Mouse (Mus musculus): ENCODE measurements around the gene Cybrd1. TPM values are rescaled to one million over a fixed set of nuclear protein-coding genes. Genes with fewer than 3 reads are reported as not detected.

Gene Cybrd1
- polyA plus RNA-seq, 1 experiment from 2014 or later, result 0.60 TPM

DNA sequence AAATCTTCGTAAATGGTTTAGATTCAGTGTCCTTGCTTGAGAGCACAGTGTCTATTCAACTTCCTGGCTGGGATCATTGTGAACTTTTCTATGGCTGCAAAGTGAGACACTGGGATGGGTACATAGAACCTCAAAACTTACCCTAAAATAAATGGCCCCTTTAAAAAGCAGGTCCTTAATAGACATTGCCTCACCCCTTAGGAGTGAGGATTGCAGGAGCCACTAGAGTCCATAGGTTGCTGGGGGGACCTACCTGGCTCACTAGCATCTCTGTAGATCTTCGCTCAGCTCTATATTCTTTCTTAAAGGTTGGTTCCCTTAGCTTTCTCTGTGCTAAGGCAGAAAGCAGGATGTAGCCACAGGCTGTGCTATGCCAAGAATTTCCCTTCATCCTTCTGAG is 12.6 kb downstream of the Cybrd1 start:
- Histone ChIP-seq H3K4me1 (no peaks in the 10 kb centered on the region), H3K4me3 (no peak overlapping the region), H3K27ac (replicated peaks) (no peak overlapping the region), H3K36me3 (no peaks in the 10 kb centered on the region), H3K27me3 (no peaks in the 10 kb centered on the region), H3K9ac (replicated peaks) (no peak overlapping the region), H3K9me3 (no peaks in the 10 kb centered on the region), H3K4me2 (replicated peaks) (no peak overlapping the region)
- 89% methylated on average over 2 of the region's 2 CpGs for WGBS
- no peak for ATAC-seq (ENCODE audit: low FRiP score, low read depth)

DNA sequence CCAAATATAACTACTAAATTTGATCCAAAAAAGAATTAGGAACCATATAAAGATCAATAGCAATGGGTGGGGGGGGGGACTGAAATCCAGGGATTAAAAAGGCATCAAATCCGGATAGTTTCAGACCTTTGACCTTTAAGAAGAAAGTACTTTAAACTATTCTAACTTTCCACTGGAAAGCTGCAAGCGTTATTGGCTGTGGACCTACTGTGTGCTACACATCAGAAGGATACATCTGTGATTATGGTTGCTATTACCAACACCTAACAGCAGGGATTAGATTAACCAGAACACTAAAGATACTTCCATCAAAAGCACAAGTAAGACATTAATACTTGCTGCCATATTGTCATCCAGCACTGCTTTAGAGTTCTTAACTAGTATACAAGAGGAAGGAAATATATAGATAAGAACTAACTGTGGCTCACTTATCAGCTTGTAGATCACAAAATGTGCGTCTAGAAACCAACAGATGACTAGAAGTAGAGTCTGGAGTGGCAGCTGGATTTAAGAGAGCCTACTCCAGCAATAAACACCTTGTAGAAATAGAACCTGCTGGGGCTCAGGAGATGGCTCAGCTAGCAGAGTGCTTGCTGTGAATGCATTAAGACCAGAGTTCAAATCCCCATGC is 14.3 kb downstream of the Cybrd1 start:
- WGBS, result 79% methylated on average over 3 of the region's 3 CpGs
- Histone ChIP-seq H3K9me3 (no peaks in the 10 kb centered on the region), H3K27me3 (no peaks in the 10 kb centered on the region), H3K4me2 (replicated peaks) (no peak overlapping the region), H3K27ac (replicated peaks) (no peak overlapping the region), H3K4me1 (no peaks in the 10 kb centered on the region), H3K36me3 (no peaks in the 10 kb centered on the region), H3K9ac (replicated peaks) (no peak overlapping the region), H3K4me3 (no peak overlapping the region)
- ATAC-seq (ENCODE audit: low FRiP score, low read depth), result no peak

DNA sequence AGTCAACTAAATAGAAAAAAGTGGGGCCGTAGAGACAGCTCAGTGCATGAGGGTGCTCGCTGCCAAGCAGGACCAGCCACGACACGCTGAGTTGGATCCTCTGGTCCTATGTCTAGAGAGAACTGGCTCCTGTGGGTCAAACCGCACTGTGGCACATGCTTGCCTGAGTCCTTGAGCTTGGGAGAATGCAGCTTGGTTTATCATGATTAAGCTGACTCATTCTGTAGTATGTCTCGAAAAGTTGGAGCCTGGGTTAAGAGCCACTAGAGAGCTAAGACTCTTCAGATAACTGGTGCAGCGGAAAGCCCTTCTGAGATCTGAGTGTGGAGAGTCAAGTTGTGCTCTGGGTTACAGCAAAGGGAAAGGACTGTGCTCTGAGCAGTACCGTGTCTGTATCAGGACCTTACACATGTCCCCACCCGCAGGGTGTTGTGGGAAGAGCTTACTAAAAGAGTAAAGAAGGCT is 16.4 kb downstream of the Cybrd1 start:
- ATAC-seq (ENCODE audit: low FRiP score, low read depth), result no peak
- 88% methylated on average over 9 of the region's 9 CpGs for WGBS
- H3K27me3 ChIP-seq, result no peaks in the 10 kb centered on the region

DNA sequence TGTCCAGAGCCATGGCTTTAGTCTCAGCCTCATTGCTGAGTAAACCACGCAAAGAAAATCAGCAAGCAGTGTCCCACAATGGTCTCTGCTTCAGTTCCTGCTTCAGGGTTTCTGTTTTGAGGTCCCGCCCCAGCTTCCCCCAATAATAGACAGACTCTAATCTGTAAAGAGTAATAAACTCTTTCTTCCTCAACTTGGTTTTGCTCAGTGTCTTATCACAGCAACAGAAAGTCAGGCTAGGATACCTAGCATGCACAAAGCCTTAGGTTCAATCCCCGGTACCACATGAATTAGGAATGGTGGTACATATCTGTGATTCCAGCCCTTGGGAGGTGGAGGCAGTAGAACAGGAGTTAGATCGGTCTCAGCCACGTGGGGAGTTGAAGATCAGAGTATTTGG is 17.1 kb downstream of the Cybrd1 start:
- no peaks in the 10 kb centered on the region for H3K36me3 ChIP-seq
- no peaks in the 10 kb centered on the region for H3K9me3 ChIP-seq
- H3K4me2 ChIP-seq (replicated peaks), result no peak overlapping the region
- H3K9ac ChIP-seq (replicated peaks), result no peak overlapping the region
- no peaks in the 10 kb centered on the region for H3K4me1 ChIP-seq
- no peak overlapping the region for H3K4me3 ChIP-seq
- H3K27ac ChIP-seq (replicated peaks), result no peak overlapping the region
- no peaks in the 10 kb centered on the region for H3K27me3 ChIP-seq
- no peak for ATAC-seq (ENCODE audit: low FRiP score, low read depth)
- WGBS, result 83% methylated on average over 5 of the region's 5 CpGs

More for the DNA sequence above, 16.4 kb downstream of the Cybrd1 start:
- H3K4me3 ChIP-seq, result no peak overlapping the region
- no peaks in the 10 kb centered on the region for H3K9me3 ChIP-seq
- no peak overlapping the region for H3K4me2 ChIP-seq (replicated peaks)
- H3K9ac ChIP-seq (replicated peaks), result no peak overlapping the region
- H3K4me1 ChIP-seq, result no peaks in the 10 kb centered on the region
- H3K27ac ChIP-seq (replicated peaks), result no peak overlapping the region
- H3K36me3 ChIP-seq, result no peaks in the 10 kb centered on the region

DNA sequence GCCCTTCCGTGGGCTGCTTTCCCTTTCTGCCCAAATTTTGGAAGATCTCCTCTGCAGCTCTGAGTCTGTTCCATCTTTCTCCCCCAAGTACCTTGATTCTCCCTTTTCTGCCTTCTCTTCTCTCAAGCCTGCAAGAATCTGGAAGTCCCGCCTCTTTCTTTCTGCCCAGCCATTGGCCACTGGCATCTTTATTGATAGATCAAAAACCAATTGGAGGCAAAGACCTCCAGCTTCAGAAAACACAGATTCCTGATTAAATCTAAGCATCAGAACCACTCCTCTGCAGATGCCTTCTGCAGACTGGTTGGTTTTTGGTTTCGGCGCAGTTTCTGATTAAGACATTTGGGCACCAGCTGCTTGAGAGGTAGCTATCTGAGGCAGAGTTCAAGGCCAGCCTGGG is 22.9 kb downstream of the Cybrd1 start:
- Histone ChIP-seq H3K27me3 (no peaks in the 10 kb centered on the region), H3K4me1 (no peaks in the 10 kb centered on the region), H3K27ac (replicated peaks) (no peak overlapping the region), H3K9ac (replicated peaks) (no peak overlapping the region), H3K4me3 (no peak overlapping the region), H3K9me3 (no peaks in the 10 kb centered on the region), H3K4me2 (replicated peaks) (no peak overlapping the region), H3K36me3 (no peaks in the 10 kb centered on the region)
- WGBS, result 67% methylated on average over 4 of the region's 4 CpGs
- no peak for ATAC-seq (ENCODE audit: low FRiP score, low read depth)

DNA sequence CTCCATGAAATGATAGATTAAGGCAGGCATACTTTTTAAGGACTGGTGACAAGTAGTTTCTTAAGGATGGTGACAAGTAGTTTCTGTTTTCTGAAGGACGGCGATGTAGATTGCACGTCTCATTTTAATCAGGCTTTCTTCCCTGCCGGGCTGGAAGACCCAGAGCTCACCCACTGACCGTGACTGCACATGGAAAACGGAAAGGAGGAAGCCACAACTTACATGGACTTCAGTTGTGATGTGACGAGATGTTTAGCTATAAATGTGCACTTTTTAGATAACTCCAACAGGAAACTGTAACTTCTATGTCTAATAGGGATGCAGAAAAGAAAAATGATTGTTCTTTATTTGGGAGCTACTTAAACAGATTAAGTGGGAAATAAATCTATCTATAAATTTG is 24.7 kb downstream of the Cybrd1 start:
- Histone ChIP-seq H3K4me1 (no peaks in the 10 kb centered on the region), H3K27ac (replicated peaks) (no peak overlapping the region), H3K36me3 (no peaks in the 10 kb centered on the region), H3K4me3 (no peak overlapping the region), H3K9me3 (no peaks in the 10 kb centered on the region), H3K9ac (replicated peaks) (no peak overlapping the region), H3K27me3 (no peaks in the 10 kb centered on the region), H3K4me2 (replicated peaks) (no peak overlapping the region)
- 81% methylated on average over 7 of the region's 7 CpGs for WGBS
- no peak for ATAC-seq (ENCODE audit: low FRiP score, low read depth)

DNA sequence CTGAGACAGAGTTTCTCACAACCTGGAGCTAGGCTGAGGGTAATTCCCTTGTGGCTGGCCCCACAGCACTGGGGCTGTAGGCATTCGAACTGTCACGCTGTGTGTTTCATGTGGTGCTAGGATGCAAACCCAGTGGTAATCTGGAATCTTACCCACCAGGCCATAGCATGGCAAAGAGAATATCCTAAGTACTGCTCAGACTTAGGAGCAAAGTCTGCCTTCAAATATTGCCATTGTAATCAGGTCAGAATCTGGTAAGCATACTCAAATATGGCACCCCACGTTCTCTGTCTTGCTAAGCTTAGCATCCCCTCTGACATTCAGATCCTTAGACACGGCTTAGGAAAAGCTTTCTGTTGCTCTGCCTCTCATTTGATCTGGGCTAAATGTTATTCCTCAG is 28.1 kb downstream of the Cybrd1 start:
- ATAC-seq (ENCODE audit: low FRiP score, low read depth), result no peak
- Histone ChIP-seq H3K27me3 (no peaks in the 10 kb centered on the region), H3K27ac (replicated peaks) (no peak overlapping the region), H3K36me3 (no peaks in the 10 kb centered on the region), H3K4me3 (no peak overlapping the region), H3K9me3 (no peaks in the 10 kb centered on the region), H3K4me1 (no peaks in the 10 kb centered on the region; the same call in 1 of the 2 replicates), H3K4me2 (replicated peaks) (no peak overlapping the region), H3K9ac (replicated peaks) (no peak overlapping the region)
- 86% methylated on average over 4 of the region's 4 CpGs for WGBS

DNA sequence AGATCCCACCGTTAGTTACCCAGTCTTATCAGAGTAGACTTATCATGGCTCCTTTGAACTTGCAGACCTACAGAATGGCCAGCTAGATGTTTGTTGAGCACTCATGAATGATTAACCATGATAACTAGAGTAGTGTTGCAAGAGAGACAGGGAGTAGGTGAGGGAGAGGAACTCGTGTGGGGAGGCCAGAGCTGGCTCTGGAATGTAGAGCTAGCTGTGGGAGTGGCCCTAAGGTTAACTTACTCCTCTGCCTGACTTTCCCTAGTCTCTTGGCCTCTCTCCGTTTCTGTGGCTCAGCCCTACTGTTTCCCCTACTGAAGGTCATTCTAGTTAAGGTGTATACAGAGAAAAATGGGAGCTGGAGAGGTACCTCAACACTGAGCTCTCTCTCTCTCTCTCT is 28.5 kb downstream of the Cybrd1 start:
- H3K4me1 ChIP-seq, result no peaks in the 10 kb centered on the region; the same call in 1 of the 2 replicates
- 65% methylated on average over 3 of the region's 3 CpGs for WGBS
- H3K36me3 ChIP-seq, result no peaks in the 10 kb centered on the region
- no peak overlapping the region for H3K4me3 ChIP-seq
- no peak overlapping the region for H3K9ac ChIP-seq (replicated peaks)
- ATAC-seq (ENCODE audit: low FRiP score, low read depth), result no peak
- no peak overlapping the region for H3K4me2 ChIP-seq (replicated peaks)
- no peaks in the 10 kb centered on the region for H3K27me3 ChIP-seq
- H3K27ac ChIP-seq (replicated peaks), result no peak overlapping the region
- H3K9me3 ChIP-seq, result no peaks in the 10 kb centered on the region

DNA sequence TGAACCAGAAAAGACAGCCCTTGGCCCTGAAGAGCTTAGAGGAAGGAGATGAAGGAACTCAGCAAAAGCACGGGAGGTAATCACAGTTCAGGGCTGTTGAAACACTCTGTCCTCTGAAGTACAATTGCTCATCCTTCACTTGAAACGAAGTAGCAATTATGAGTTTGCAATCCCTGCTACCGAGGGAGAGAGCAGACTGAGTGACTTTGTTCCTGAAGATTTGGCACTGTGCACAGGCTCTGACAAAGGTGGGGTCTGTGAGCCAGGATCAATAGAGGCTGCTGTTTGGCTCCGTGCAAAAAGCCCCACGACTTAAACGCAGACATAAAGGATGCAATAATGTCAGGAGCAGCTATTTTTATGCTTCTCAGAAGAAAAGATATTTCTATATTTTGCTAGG is 30.1 kb downstream of the Cybrd1 start:
- Histone ChIP-seq H3K9me3 (no peaks in the 10 kb centered on the region), H3K27me3 (no peaks in the 10 kb centered on the region), H3K9ac (replicated peaks) (no peak overlapping the region), H3K4me3 (no peak overlapping the region), H3K27ac (replicated peaks) (no peak overlapping the region), H3K4me2 (replicated peaks) (no peak overlapping the region), H3K36me3 (no peaks in the 10 kb centered on the region), H3K4me1 (no peaks in the 10 kb centered on the region; the same call in 1 of the 2 replicates)
- 52% methylated on average over 6 of the region's 6 CpGs for WGBS
- ATAC-seq (ENCODE audit: low FRiP score, low read depth), result no peak

DNA sequence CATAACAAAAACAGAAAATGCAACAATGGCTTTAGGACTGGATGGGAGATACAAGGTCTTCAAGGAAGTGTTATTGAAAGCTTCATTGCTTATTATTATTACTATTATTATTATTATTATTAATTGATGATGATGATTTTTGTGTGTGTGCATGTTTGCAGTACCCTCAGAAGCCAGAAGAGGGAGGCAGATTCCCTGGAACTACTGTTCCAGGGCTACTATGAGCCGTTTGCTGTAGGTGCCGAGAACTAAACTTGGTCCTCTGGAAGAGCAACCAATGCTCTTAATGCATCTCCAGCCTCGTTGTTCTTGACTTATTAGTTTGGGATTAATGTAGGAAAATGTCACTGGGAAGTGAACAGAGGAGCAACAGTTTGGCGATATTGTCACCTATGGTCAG is 34.4 kb downstream of the Cybrd1 start:
- H3K9ac ChIP-seq (replicated peaks), result no peak overlapping the region
- no peaks in the 10 kb centered on the region for H3K27me3 ChIP-seq
- no peaks in the 10 kb centered on the region for H3K9me3 ChIP-seq
- no peak overlapping the region for H3K4me3 ChIP-seq
- WGBS, result 94% methylated on average over 4 of the region's 4 CpGs
- H3K27ac ChIP-seq (replicated peaks), result no peak overlapping the region
- H3K4me1 ChIP-seq, result no peaks in the 10 kb centered on the region; the same call in 1 of the 2 replicates
- H3K36me3 ChIP-seq, result no peaks in the 10 kb centered on the region
- ATAC-seq (ENCODE audit: low FRiP score, low read depth), result no peak
- no peak overlapping the region for H3K4me2 ChIP-seq (replicated peaks)

DNA sequence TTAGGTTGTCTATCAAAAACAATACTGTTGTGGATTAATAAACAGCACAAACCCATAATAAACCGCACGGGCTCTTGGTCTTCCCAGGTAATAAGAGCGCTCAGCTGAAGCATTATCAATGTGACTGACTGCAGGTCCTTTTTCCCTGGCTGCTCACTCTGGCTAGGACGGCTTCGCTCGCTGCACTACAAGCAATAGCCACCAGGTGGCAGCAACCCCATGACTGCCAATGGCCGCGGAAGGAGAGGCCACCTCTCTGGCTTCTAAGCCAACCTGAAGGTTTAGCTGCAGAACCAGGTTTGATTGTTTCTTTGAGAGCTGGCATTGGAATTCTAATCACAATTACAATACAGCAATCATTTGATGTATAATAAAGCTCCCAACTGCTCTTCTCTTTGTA is 37.8 kb downstream of the Cybrd1 start:
- WGBS, result 12% methylated on average over 8 of the region's 8 CpGs
- no peak overlapping the region for H3K9ac ChIP-seq (replicated peaks)
- ATAC-seq (ENCODE audit: low FRiP score, low read depth), result peak; percentile 47; the same call in 1 of the 2 replicates

DNA sequence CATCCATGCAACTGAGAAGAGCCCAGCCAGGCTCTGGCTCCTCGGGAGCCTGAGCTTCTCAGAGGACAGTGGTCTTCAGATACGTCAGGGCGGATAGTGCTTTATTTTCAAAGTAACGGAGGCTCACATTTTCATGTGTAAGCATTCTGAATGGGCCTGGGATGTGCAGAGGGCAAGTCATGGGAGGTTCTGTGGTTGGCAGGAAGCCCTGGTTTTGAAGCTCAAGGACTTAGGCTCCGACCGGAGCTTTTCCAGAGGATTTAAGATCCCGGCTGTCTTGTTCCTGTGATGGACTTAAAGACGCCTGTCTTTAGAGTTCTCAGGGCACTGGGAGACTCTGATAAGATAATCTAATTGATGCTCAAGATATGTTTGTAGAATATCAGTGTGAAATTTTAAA is 38.7 kb downstream of the Cybrd1 start:
- Histone ChIP-seq H3K9ac (replicated peaks) (no peak overlapping the region), H3K36me3 (no peaks in the 10 kb centered on the region), H3K27ac (replicated peaks) (no peak overlapping the region), H3K4me1 (peaks cover 13% of the 10 kb centered on the region; the same call in 1 of the 2 replicates), H3K27me3 (no peaks in the 10 kb centered on the region), H3K9me3 (no peaks in the 10 kb centered on the region), H3K4me2 (replicated peaks) (no peak overlapping the region), H3K4me3 (no peak overlapping the region)
- WGBS, result 91% methylated on average over 8 of the region's 8 CpGs
- no peak for ATAC-seq (ENCODE audit: low FRiP score, low read depth)

More for the DNA sequence above, 37.8 kb downstream of the Cybrd1 start:
- Histone ChIP-seq H3K27ac (replicated peaks) (no peak overlapping the region), H3K4me1 (peaks cover 11% of the 10 kb centered on the region; the same call in 1 of the 2 replicates), H3K9me3 (no peaks in the 10 kb centered on the region), H3K4me3 (no peak overlapping the region), H3K27me3 (no peaks in the 10 kb centered on the region), H3K4me2 (replicated peaks) (no peak overlapping the region), H3K36me3 (no peaks in the 10 kb centered on the region)

DNA sequence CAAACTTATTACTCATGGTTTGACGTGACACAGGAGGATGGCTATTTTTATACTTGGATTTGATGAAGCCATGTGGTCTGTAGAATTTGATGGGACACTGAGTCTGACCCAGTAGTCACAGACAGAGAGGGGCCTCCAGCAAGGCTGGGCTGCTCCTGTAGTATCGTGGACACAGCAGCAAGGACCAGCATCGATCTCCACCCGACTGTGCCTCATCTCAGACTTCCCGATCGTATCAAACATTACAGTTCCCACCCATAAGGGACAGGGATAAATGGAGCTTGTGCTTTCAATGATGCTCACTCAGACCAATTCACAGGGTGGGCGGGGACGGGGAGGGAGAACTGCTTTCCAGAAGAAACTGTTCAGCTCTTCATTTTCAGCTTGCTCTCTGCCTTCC is 40.2 kb downstream of the Cybrd1 start:
- Histone ChIP-seq H3K36me3 (no peaks in the 10 kb centered on the region), H3K9ac (replicated peaks) (no peak overlapping the region), H3K4me3 (no peak overlapping the region), H3K27ac (replicated peaks) (no peak overlapping the region), H3K27me3 (no peaks in the 10 kb centered on the region), H3K9me3 (no peaks in the 10 kb centered on the region), H3K4me2 (replicated peaks) (no peak overlapping the region), H3K4me1 (peaks cover 13% of the 10 kb centered on the region; the same call in 1 of the 2 replicates)
- no peak for ATAC-seq (ENCODE audit: low FRiP score, low read depth)
- WGBS, result 95% methylated on average over 8 of the region's 8 CpGs

Measured in midbrain, embryonic 12.5 days (tissue).